Mouse (Mus musculus) ES-Bruce4 (cell line): ENCODE measurements at regions not wholly inside any gene's neighbourhood (a gene's known extent, or its start where the extent isn't known, plus 50 kb on each side); places are given as distances from the start of the nearest gene placed in this dataset.

Experiments used
- CTCF ChIP-seq: IDR thresholded peaks from one replicate; pipeline ENCODE4 v1.8.1; 2011; ENCODE audit warnings: low read depth, low read length
- EP300 ChIP-seq: IDR thresholded peaks from 2 replicates; pipeline ENCODE4 v1.6.1; 2011; ENCODE audit warnings: low read depth, low read length; ENCODE audit not compliant: insufficient read depth
- POLR2A ChIP-seq: IDR thresholded peaks from one replicate; pipeline ENCODE4 v1.8.1; 2011; ENCODE audit warnings: low read length; ENCODE audit not compliant: insufficient read depth

DNA sequence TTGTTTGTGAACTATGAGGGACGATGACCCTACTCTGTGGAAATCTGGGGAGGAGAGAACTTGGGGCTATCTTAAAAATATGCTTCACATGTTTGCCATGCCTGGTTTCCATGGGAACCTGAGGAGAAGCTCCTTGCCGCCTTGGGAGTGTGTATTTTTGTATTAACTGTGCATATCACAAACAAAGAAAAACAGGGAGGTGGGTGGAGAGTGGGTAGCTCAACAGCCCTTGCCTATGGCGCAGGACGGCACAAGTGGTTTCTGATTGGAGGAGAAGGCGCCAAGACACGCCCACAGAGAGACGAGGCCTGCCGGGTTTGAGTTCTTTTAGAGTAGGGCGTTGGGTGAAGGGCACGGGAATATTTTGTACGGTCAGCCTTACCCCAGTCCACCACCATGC is 170.2 kb upstream of the Ajap1 start:
- no peak for TF ChIP-seq CTCF
- TF ChIP-seq POLR2A: no peak
- no peak for TF ChIP-seq EP300
